Mouse (Mus musculus) kidney, adult 2 months (tissue): ENCODE data around the gene Fsip1.

Experiments used
- CTCF ChIP-seq: fragments of 200-500 bp; conservative IDR thresholded peaks from 2 replicates; pipeline ENCODE4 v1.5.1; 2011; ENCODE audit warnings: low read depth, mild to moderate bottlenecking, control low read depth, low read length, moderate library complexity, mixed read lengths; ENCODE audit not compliant: insufficient read depth, insufficient read length
- POLR2A ChIP-seq: fragments of 200-500 bp; IDR thresholded peaks from one replicate; pipeline ENCODE4 v1.6.1; 2011; ENCODE audit warnings: low read depth, low read length, control low read depth

DNA sequence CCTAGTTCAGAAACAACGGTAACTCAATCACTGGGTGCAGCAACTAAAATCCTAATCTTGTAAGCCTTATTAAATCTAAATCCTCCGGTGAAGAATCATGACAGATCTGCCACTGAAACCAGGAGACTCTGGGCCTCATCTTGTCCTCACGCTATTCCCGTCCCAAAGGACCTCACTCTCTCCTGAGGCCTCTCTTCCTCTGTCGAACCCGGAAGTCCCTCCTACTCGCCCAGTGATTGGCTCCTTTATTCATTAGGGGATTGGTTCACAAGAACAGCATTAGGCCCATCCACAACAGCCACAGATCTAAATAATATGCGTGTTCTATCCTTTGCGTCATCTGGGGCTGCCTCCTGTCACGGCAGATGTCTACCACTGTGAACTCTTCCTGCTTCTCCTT lies 14.8 kb upstream of the Fsip1 start:
- TF ChIP-seq CTCF (no peak), POLR2A (no peak)
